Mouse (Mus musculus) liver, embryonic 13.5 days (tissue): ENCODE measurements at regions not wholly inside any gene's neighbourhood (a gene's known extent, or its start where the extent isn't known, plus 50 kb on each side); places are given as distances from the start of the nearest gene placed in this dataset.
A peak's percentile ranks its signal among the peaks of the same experiment; 100 is the strongest.

ENCODE experiments used
- ATAC-seq: fragments of 200-750 bp; cut with Nextera tagmentation; 2 replicates; pipeline ENCODE4 v1.8.0; 2017; ENCODE audit warnings: low read depth, mild to moderate bottlenecking, moderate number of reproducible peaks, moderate library complexity
- DNase-seq: peaks from one replicate; pipeline ENCODE4 v3.0.0; 2022
- H3K27ac ChIP-seq: fragments of 300-500 bp; sonication (generic); 2 replicates; pipeline ENCODE4 v1.5.1; 2015; ENCODE audit warnings: moderate library complexity, mild to moderate bottlenecking, inconsistent platforms
- H3K27me3 ChIP-seq: fragments of 300-500 bp; sonication (generic); 2 replicates; pipeline ENCODE4 v1.6.1; 2015; ENCODE audit warnings: mild to moderate bottlenecking, inconsistent platforms
- H3K36me3 ChIP-seq: fragments of 300-500 bp; sonication (generic); 2 replicates; pipeline ENCODE4 v1.6.1; 2015; ENCODE audit warnings: mild to moderate bottlenecking, inconsistent platforms
- H3K4me1 ChIP-seq: fragments of 300-500 bp; sonication (generic); replicated peaks from 2 replicates; pipeline ENCODE4 v1.6.1; 2015; ENCODE audit warnings: inconsistent platforms
- H3K4me2 ChIP-seq: fragments of 300-500 bp; sonication (generic); 2 replicates; pipeline ENCODE4 v1.6.1; 2015; ENCODE audit warnings: inconsistent platforms, mild to moderate bottlenecking, moderate library complexity
- H3K4me3 ChIP-seq: fragments of 300-500 bp; sonication (generic); replicated peaks from 2 replicates; pipeline ENCODE4 v1.5.1; 2015; ENCODE audit warnings: mild to moderate bottlenecking, inconsistent platforms
- H3K9ac ChIP-seq: fragments of 300-500 bp; sonication (generic); 2 replicates; pipeline ENCODE4 v1.6.1; 2015; ENCODE audit warnings: mild to moderate bottlenecking, inconsistent platforms
- H3K9me3 ChIP-seq: fragments of 300-500 bp; sonication (generic); replicated peaks from 2 replicates; pipeline ENCODE4 v1.6.1; 2016; ENCODE audit warnings: inconsistent platforms
- whole genome bisulfite sequencing: fragments of 180-500 bp; shearing (Covaris S2); methylation state at CpG from one replicate; pipeline ENCODE4 v1.1.7; 2015; ENCODE audit not compliant: insufficient replicate concordance; 5-methylcytosine and 5-hydroxymethylcytosine counted together

GRCm38 (mm10) chr10:120726369-120726768 is 172.5 kb downstream of the Msrb3 start:
- Histone ChIP-seq H3K4me2 (no peak overlapping the region), H3K4me3 (no peak overlapping the region), H3K27me3 (peaks cover 29% of the 10 kb centered on the region), H3K9ac (no peak overlapping the region), H3K27ac (no peak overlapping the region), H3K9me3 (no peaks in the 10 kb centered on the region), H3K4me1 (no peaks in the 10 kb centered on the region), H3K36me3 (no peaks in the 10 kb centered on the region)
- ATAC-seq: no peak
- DNase-seq: no peak
- 70% methylated on average over 1 of the region's 1 CpGs for WGBS

- ATAC-seq: no peak
- peaks cover 34% of the 10 kb centered on the region for H3K27me3 ChIP-seq
- H3K4me1 ChIP-seq: no peaks in the 10 kb centered on the region
- H3K9ac ChIP-seq: no peak overlapping the region
- WGBS: 11% methylated on average over 15 of the region's 15 CpGs
- H3K27ac ChIP-seq: no peak overlapping the region
- no peak overlapping the region for H3K4me3 ChIP-seq
- H3K4me2 ChIP-seq: peak overlapping the region; percentile 21; the same call in 1 of the 2 replicates
- no peaks in the 10 kb centered on the region for H3K9me3 ChIP-seq
- H3K36me3 ChIP-seq: no peaks in the 10 kb centered on the region
- no peak for DNase-seq
Measured at GRCm38 (mm10) chr10:120721956-120722532, 176.9 kb downstream of the Msrb3 start.

GRCm38 (mm10) chr10:120720981-120721380 is 177.9 kb downstream of the Msrb3 start:
- H3K4me1 ChIP-seq: no peaks in the 10 kb centered on the region
- no peak overlapping the region for H3K4me3 ChIP-seq
- H3K9me3 ChIP-seq: no peaks in the 10 kb centered on the region
- no peak overlapping the region for H3K4me2 ChIP-seq
- H3K9ac ChIP-seq: no peak overlapping the region
- ATAC-seq (no peak), DNase-seq (no peak)
- 43% methylated on average over 3 of the region's 3 CpGs for WGBS
- H3K27me3 ChIP-seq: peaks cover 34% of the 10 kb centered on the region
- H3K36me3 ChIP-seq: no peaks in the 10 kb centered on the region
- H3K27ac ChIP-seq: no peak overlapping the region

GRCm38 (mm10) chr10:120720061-120720460 is 178.8 kb downstream of the Msrb3 start:
- ATAC-seq (no peak), DNase-seq (no peak)
- Histone ChIP-seq H3K9me3 (no peaks in the 10 kb centered on the region), H3K27ac (no peak overlapping the region), H3K9ac (no peak overlapping the region), H3K4me1 (no peaks in the 10 kb centered on the region), H3K27me3 (peaks cover 34% of the 10 kb centered on the region), H3K4me2 (no peak overlapping the region), H3K36me3 (no peaks in the 10 kb centered on the region), H3K4me3 (no peak overlapping the region)
- WGBS: 28% methylated on average over 3 of the region's 3 CpGs

GRCm38 (mm10) chr10:120717159-120717567 is 181.7 kb downstream of the Msrb3 start:
- peak overlapping the region; percentile 23; the same call in 1 of the 2 replicates for H3K27ac ChIP-seq
- DNase-seq: no peak

GRCm38 (mm10) chr10:120716391-120716790 is 182.5 kb downstream of the Msrb3 start:
- Histone ChIP-seq H3K36me3 (no peaks in the 10 kb centered on the region), H3K27me3 (peaks cover 5% of the 10 kb centered on the region; the same call in 1 of the 2 replicates), H3K4me3 (no peak overlapping the region), H3K27ac (no peak overlapping the region), H3K9ac (no peak overlapping the region), H3K4me1 (no peaks in the 10 kb centered on the region), H3K4me2 (no peak overlapping the region), H3K9me3 (no peaks in the 10 kb centered on the region)
- 59% methylated on average over 6 of the region's 6 CpGs for WGBS
- DNase-seq (no peak), ATAC-seq (no peak)

More at GRCm38 (mm10) chr10:120717159-120717567, 181.7 kb downstream of the Msrb3 start:
- no peak overlapping the region for H3K4me2 ChIP-seq
- H3K4me3 ChIP-seq: no peak overlapping the region
- peaks cover 12% of the 10 kb centered on the region for H3K27me3 ChIP-seq
- H3K36me3 ChIP-seq: no peaks in the 10 kb centered on the region
- no peak overlapping the region for H3K9ac ChIP-seq
- peak; percentile 7; the same call in 1 of the 2 replicates for ATAC-seq
- no peaks in the 10 kb centered on the region for H3K9me3 ChIP-seq
- WGBS: 56% methylated on average over 11 of the region's 11 CpGs
- H3K4me1 ChIP-seq: no peaks in the 10 kb centered on the region

GRCm38 (mm10) chr10:120707771-120708750 is 190.8 kb downstream of the Msrb3 start:
- ATAC-seq: peak; percentile 62
- H3K9ac ChIP-seq: no peak overlapping the region
- 24% methylated on average over 20 of the region's 20 CpGs for WGBS
- DNase-seq: no peak
- no peak overlapping the region for H3K4me3 ChIP-seq
- H3K9me3 ChIP-seq: no peaks in the 10 kb centered on the region
- no peaks in the 10 kb centered on the region for H3K27me3 ChIP-seq
- H3K27ac ChIP-seq: peak overlapping the region; percentile 54
- no peaks in the 10 kb centered on the region for H3K36me3 ChIP-seq
- peaks cover 25% of the 10 kb centered on the region for H3K4me1 ChIP-seq
- H3K4me2 ChIP-seq: peak overlapping the region; percentile 40

GRCm38 (mm10) chr10:120706684-120707290 is 192.1 kb downstream of the Msrb3 start:
- Histone ChIP-seq H3K36me3 (no peaks in the 10 kb centered on the region), H3K4me3 (no peak overlapping the region), H3K27ac (no peak overlapping the region), H3K9ac (no peak overlapping the region), H3K9me3 (no peaks in the 10 kb centered on the region), H3K27me3 (no peaks in the 10 kb centered on the region), H3K4me1 (peaks cover 25% of the 10 kb centered on the region), H3K4me2 (no peak overlapping the region)
- no peak for DNase-seq
- ATAC-seq: no peak
- 28% methylated on average over 7 of the region's 7 CpGs for WGBS

- ATAC-seq (no peak), DNase-seq (peak; percentile 34)
- H3K4me3 ChIP-seq: no peak overlapping the region
- WGBS: 11% methylated on average over 11 of the region's 11 CpGs
- H3K4me1 ChIP-seq: peaks cover 18% of the 10 kb centered on the region
- no peaks in the 10 kb centered on the region for H3K27me3 ChIP-seq
- no peaks in the 10 kb centered on the region for H3K36me3 ChIP-seq
- H3K4me2 ChIP-seq: no peak overlapping the region
- no peak overlapping the region for H3K27ac ChIP-seq
- H3K9me3 ChIP-seq: no peaks in the 10 kb centered on the region
- H3K9ac ChIP-seq: no peak overlapping the region
Measured at GRCm38 (mm10) chr10:120701833-120702232, 197.1 kb downstream of the Msrb3 start.

- Histone ChIP-seq H3K4me2 (peak overlapping the region; percentile 54), H3K27ac (no peak overlapping the region), H3K27me3 (no peaks in the 10 kb centered on the region), H3K36me3 (no peaks in the 10 kb centered on the region), H3K9ac (no peak overlapping the region), H3K4me1 (peaks cover 34% of the 10 kb centered on the region), H3K9me3 (no peaks in the 10 kb centered on the region), H3K4me3 (0 out of 2 replicates have a peak overlapping the region, but pooled peaks have one; percentile 3)
- ATAC-seq: peak; percentile 62
- WGBS: 8% methylated on average over 16 of the region's 16 CpGs
- no peak for DNase-seq
Measured at GRCm38 (mm10) chr10:120697275-120697856, 201.5 kb downstream of the Msrb3 start.

GRCm38 (mm10) chr10:120696481-120696880 is 202.4 kb downstream of the Msrb3 start:
- H3K27ac ChIP-seq: no peak overlapping the region
- peaks cover 34% of the 10 kb centered on the region for H3K4me1 ChIP-seq
- no peak overlapping the region for H3K4me3 ChIP-seq
- H3K9me3 ChIP-seq: no peaks in the 10 kb centered on the region
- ATAC-seq (no peak), DNase-seq (no peak)
- no peak overlapping the region for H3K9ac ChIP-seq
- 30% methylated on average over 2 of the region's 2 CpGs for WGBS
- H3K4me2 ChIP-seq: no peak overlapping the region; the same call in 1 of the 2 replicates
- no peaks in the 10 kb centered on the region for H3K27me3 ChIP-seq
- H3K36me3 ChIP-seq: no peaks in the 10 kb centered on the region
